Mouse (Mus musculus) bone marrow macrophage, adult 2 months (primary cell): ENCODE data around the gene Igfbp5.

Source experiments
- CTCF ChIP-seq: IDR thresholded peaks from 2 replicates; pipeline ENCODE4 v1.5.1; 2012; ENCODE audit warnings: low read depth, mild to moderate bottlenecking, low read length, moderate library complexity
- POLR2A ChIP-seq: IDR thresholded peaks from 2 replicates; pipeline ENCODE4 v1.6.1; 2012; ENCODE audit warnings: mild to moderate bottlenecking, low read depth, low read length, borderline replicate concordance

- TF ChIP-seq POLR2A (no peak), CTCF (no peak)
Observed at GRCm38 (mm10) chr1:72839791-72840190, 34.9 kb downstream of the Igfbp5 start.
